Mouse (Mus musculus) brain, embryonic 14.5 days (tissue): ENCODE results near the gene Akap5. TPM values are rescaled to one million over a fixed set of nuclear protein-coding genes. Genes with fewer than 3 reads are reported as not detected.

Experiments used
- DNase-seq: peaks from one replicate; pipeline ENCODE4 v3.0.0-alpha.2; 2011; ENCODE audit warnings: low read depth
- CTCF ChIP-seq: fragments of 200-500 bp; IDR thresholded peaks from 2 replicates; pipeline ENCODE4 v1.5.1; 2012; ENCODE audit warnings: inconsistent platforms, mild to moderate bottlenecking, moderate library complexity, borderline replicate concordance; ENCODE audit not compliant: insufficient read depth, insufficient read length; ENCODE audit errors: extremely low read depth
- POLR2A ChIP-seq: fragments of 200-500 bp; IDR thresholded peaks from 2 replicates; pipeline ENCODE4 v1.6.1; 2012; ENCODE audit warnings: mild to moderate bottlenecking, inconsistent platforms, borderline replicate concordance; ENCODE audit not compliant: poor library complexity, insufficient read depth, insufficient read length, severe bottlenecking; ENCODE audit errors: extremely low read depth
- polyA plus RNA-seq: library from polyadenylated mRNA; depleted of rRNA; stranded (reverse); fragments of >200 nt; gene quantifications from 2 replicates; pipeline ENCODE4 v1.2.3, GENCODE M21; 2012; rRNA removed

Akap5 gene
- polyA plus RNA-seq, 1 experiment: 8.5 TPM

GRCm38 (mm10) chr12:76372046-76372445 lies 47.4 kb downstream of the Akap5 start:
- TF ChIP-seq CTCF (no peak), POLR2A (no peak)
- no peak for DNase-seq

GRCm38 (mm10) chr12:76372881-76373818 lies 48.5 kb downstream of the Akap5 start:
- no peak for DNase-seq

GRCm38 (mm10) chr12:76373991-76374390 lies 49.3 kb downstream of the Akap5 start:
- no peak for DNase-seq
- TF ChIP-seq CTCF: no peak

More at GRCm38 (mm10) chr12:76372881-76373818, 48.5 kb downstream of the Akap5 start:
- TF ChIP-seq CTCF: peak; percentile 32; the same call in 1 of the 2 replicates
- no peak for TF ChIP-seq POLR2A

- no peak for DNase-seq
- TF ChIP-seq CTCF (no peak), POLR2A (no peak)
Measured at GRCm38 (mm10) chr12:76374911-76375310, 50.2 kb downstream of the Akap5 start.

- TF ChIP-seq POLR2A: no peak
- no peak for TF ChIP-seq CTCF
- no peak for DNase-seq
Measured at GRCm38 (mm10) chr12:76375506-76375905, 50.8 kb downstream of the Akap5 start.

- TF ChIP-seq CTCF (peak; percentile 56; the same call in 1 of the 2 replicates), POLR2A (no peak)
- DNase-seq: peak; percentile 50
Measured at GRCm38 (mm10) chr12:76376649-76377048, 52.0 kb downstream of the Akap5 start.

GRCm38 (mm10) chr12:76377059-76377458 lies 52.4 kb downstream of the Akap5 start:
- TF ChIP-seq POLR2A (no peak), CTCF (no peak)

GRCm38 (mm10) chr12:76377726-76378125 lies 53.0 kb downstream of the Akap5 start:
- no peak for TF ChIP-seq POLR2A
- TF ChIP-seq CTCF: no peak
- no peak for DNase-seq

More at GRCm38 (mm10) chr12:76377059-76377458, 52.4 kb downstream of the Akap5 start:
- no peak for DNase-seq

GRCm38 (mm10) chr12:76378556-76378955 lies 53.9 kb downstream of the Akap5 start:
- TF ChIP-seq CTCF: no peak
- no peak for TF ChIP-seq POLR2A
- DNase-seq: no peak

GRCm38 (mm10) chr12:76380151-76380550 lies 55.5 kb downstream of the Akap5 start:
- TF ChIP-seq CTCF (no peak), POLR2A (no peak)
- DNase-seq: no peak

Other genes starting within 250 kb of the Akap5 start
- 0.27 and 0.28 TPM in 2 replicates for gene Esr2, start 147.6 kb upstream of the Akap5 start, polyA plus RNA-seq
- 0.04 TPM in 1 of 2 replicates, not detected in the other for gene Tex21, start 78.1 kb upstream of the Akap5 start, polyA plus RNA-seq
- 27.9 and 30.9 TPM in 2 replicates for gene Mthfd1, start 69.6 kb upstream of the Akap5 start, polyA plus RNA-seq
- 22.3 and 24.8 TPM in 2 replicates for gene Zbtb25, start 44.7 kb downstream of the Akap5 start, polyA plus RNA-seq
- 3.1 and 3.4 TPM in 2 replicates for gene Zbtb1, start 45.4 kb downstream of the Akap5 start, polyA plus RNA-seq
- 3.9 and 5.4 TPM in 2 replicates for gene Hspa2, start 79.3 kb downstream of the Akap5 start, polyA plus RNA-seq
- gene Ppp1r36, start 92.6 kb downstream of the Akap5 start, polyA plus RNA-seq: 0.44 and 1.2 TPM in 2 replicates
- 3.1 and 5.2 TPM in 2 replicates for gene Plekhg3, start 206.0 kb downstream of the Akap5 start, polyA plus RNA-seq